8 mouse cellular contexts compared by ENCODE assay signal in genomic region chr8:107031577-107032090, GRCm38 (mm10). TPM values are rescaled to one million over a fixed set of nuclear protein-coding genes. Genes with fewer than 3 reads are reported as not detected.
A peak's percentile ranks its signal among the peaks of the same experiment; 100 is the strongest.
DNase-seq lines count a peak whose midpoint lies in the region; ATAC-seq lines count a peak whose summit lies in the region.
"Had no signal": no experiment of that assay in that cellular context is flagged by ENCODE, and none has a peak within 500 bp of the region (broad histone marks: within the 10 kb centered on the region; RNA-seq: fewer than 3 reads in every experiment).

No protein-coding gene starts in this region.

- peak overlapping the region; percentile 94 for H3K4me3 ChIP-seq in neural tube, embryonic 11.5 days (ENCODE audit: low read depth, low read length)
- peak overlapping the region; percentile 94 for H3K4me3 ChIP-seq in hindbrain, embryonic 12.5 days

- no peaks in the 10 kb centered on the region for H3K36me3 ChIP-seq in neural tube, embryonic 11.5 days (ENCODE audit: control insufficient read depth, insufficient read depth, low read length)
- H3K36me3 ChIP-seq in hindbrain, embryonic 12.5 days: peaks cover 2% of the 10 kb centered on the region; the same call in 1 of the 2 replicates

- peak; percentile 31; the same call in 1 of the 2 replicates for ATAC-seq in neural tube, embryonic 11.5 days (ENCODE audit: insufficient read depth, low FRiP score, low TSS enrichment)
- ATAC-seq in hindbrain, embryonic 12.5 days (ENCODE audit: low FRiP score): peak; percentile 58; the same call in 1 of the 2 replicates
- ATAC-seq in megakaryocyte progenitor cell, adult 5-6 weeks (replicated peaks; ENCODE audit: poor library complexity): 0 out of 2 replicates have a peak, but pooled peaks have one; percentile 1

- H3K27me3 ChIP-seq in neural tube, embryonic 11.5 days (ENCODE audit: control insufficient read depth, insufficient read depth, low read length): no peaks in the 10 kb centered on the region
- H3K27me3 ChIP-seq in hindbrain, embryonic 12.5 days: no peaks in the 10 kb centered on the region

- WGBS in neural tube, embryonic 11.5 days: under 1% methylated on average over 35 of the region's 40 CpGs
- WGBS in hindbrain, embryonic 12.5 days: under 1% methylated on average over 40 of the region's 40 CpGs

- peak overlapping the region; percentile 53 for H3K27ac ChIP-seq in neural tube, embryonic 11.5 days (ENCODE audit: low read depth, low read length)
- H3K27ac ChIP-seq in hindbrain, embryonic 12.5 days: peak overlapping the region; percentile 79

- no peaks in the 10 kb centered on the region for H3K9me3 ChIP-seq in neural tube, embryonic 11.5 days (ENCODE audit: control insufficient read depth, low read length)
- H3K9me3 ChIP-seq in hindbrain, embryonic 12.5 days (replicated peaks): no peaks in the 10 kb centered on the region

- peaks cover 8% of the 10 kb centered on the region for H3K4me1 ChIP-seq in neural tube, embryonic 11.5 days (ENCODE audit: control insufficient read depth, insufficient read depth, low read length)
- H3K4me1 ChIP-seq in hindbrain, embryonic 12.5 days: peaks cover 18% of the 10 kb centered on the region

- peak overlapping the region; percentile 94 for H3K9ac ChIP-seq in neural tube, embryonic 11.5 days (ENCODE audit: low read length)
- peak overlapping the region; percentile 96 for H3K9ac ChIP-seq in hindbrain, embryonic 12.5 days

- H3K4me2 ChIP-seq in neural tube, embryonic 11.5 days (ENCODE audit: low read depth): peak overlapping the region; percentile 78
- peak overlapping the region; percentile 76 for H3K4me2 ChIP-seq in hindbrain, embryonic 12.5 days (replicated peaks)

- no peak for DNase-seq in neural tube, embryonic 11.5 days (ENCODE audit: low spot score)
- no peak for DNase-seq in neural tube, embryonic 10.5 days (ENCODE audit: extremely low spot score, low spot score)
- peak; percentile 24 for DNase-seq in c-Kit-negative CD71-positive TER-119-positive erythroid progenitor cells, embryonic 14.5 days (ENCODE audit: low read depth, low spot score)
- DNase-seq in T-cell, adult 2 months (ENCODE audit: low spot score): no peak
- no peak for DNase-seq in cerebellum, postnatal 25 days

RNA-seq across cellular contexts. Expression of gene Vps4a, which starts 0.6 kb away (rescaled TPM):
- polyA plus RNA-seq in neural tube, embryonic 11.5 days (2014; fragmentation: Nextera tagmentation; extraction: Ambion mirVana): 100 and 105 TPM in 2 replicates
- 103 and 107 TPM in 2 replicates for polyA plus RNA-seq in hindbrain, embryonic 12.5 days (2016; fragmentation: Nextera tagmentation; extraction: Ambion mirVana)
- 26.4 and 27.4 TPM in 2 replicates for total RNA-seq in megakaryocyte progenitor cell, adult 5-6 weeks (2015)
- 34.3 and 34.5 TPM in 2 replicates for total RNA-seq in megakaryocyte progenitor cell, adult 5-6 weeks (2017)

RNA-seq across cellular contexts. Expression of gene Pdf, which starts 16.8 kb away (rescaled TPM):
- 43.5 and 44.8 TPM in 2 replicates for polyA plus RNA-seq in neural tube, embryonic 11.5 days (2014; fragmentation: Nextera tagmentation; extraction: Ambion mirVana)
- polyA plus RNA-seq in hindbrain, embryonic 12.5 days (2016; fragmentation: Nextera tagmentation; extraction: Ambion mirVana): 41.1 and 45.8 TPM in 2 replicates
- 40.1 and 48.6 TPM in 2 replicates for total RNA-seq in megakaryocyte progenitor cell, adult 5-6 weeks (2015)
- 35.3 and 46.3 TPM in 2 replicates for total RNA-seq in megakaryocyte progenitor cell, adult 5-6 weeks (2017)

RNA-seq across cellular contexts. Expression of gene Cog8, which starts 24.9 kb away (rescaled TPM):
- polyA plus RNA-seq in neural tube, embryonic 11.5 days (2014; fragmentation: Nextera tagmentation; extraction: Ambion mirVana): 42.4 and 42.8 TPM in 2 replicates
- polyA plus RNA-seq in hindbrain, embryonic 12.5 days (2016; fragmentation: Nextera tagmentation; extraction: Ambion mirVana): 43.6 and 47.5 TPM in 2 replicates
- total RNA-seq in megakaryocyte progenitor cell, adult 5-6 weeks (2015): 13.2 and 18.1 TPM in 2 replicates
- 22.8 and 25.6 TPM in 2 replicates for total RNA-seq in megakaryocyte progenitor cell, adult 5-6 weeks (2017)

RNA-seq across cellular contexts. Expression of gene Nip7, which starts 25.0 kb away (rescaled TPM):
- polyA plus RNA-seq in neural tube, embryonic 11.5 days (2014; fragmentation: Nextera tagmentation; extraction: Ambion mirVana): 86.1 and 88.8 TPM in 2 replicates
- 71.8 and 74.4 TPM in 2 replicates for polyA plus RNA-seq in hindbrain, embryonic 12.5 days (2016; fragmentation: Nextera tagmentation; extraction: Ambion mirVana)
- 53.2 and 67.0 TPM in 2 replicates for total RNA-seq in megakaryocyte progenitor cell, adult 5-6 weeks (2015)
- total RNA-seq in megakaryocyte progenitor cell, adult 5-6 weeks (2017): 39.3 and 42.1 TPM in 2 replicates

RNA-seq across cellular contexts. Expression of gene Tmed6, which starts 33.8 kb away (rescaled TPM):
- polyA plus RNA-seq in neural tube, embryonic 11.5 days (2014; fragmentation: Nextera tagmentation; extraction: Ambion mirVana): not detected in 2 replicates
- polyA plus RNA-seq in hindbrain, embryonic 12.5 days (2016; fragmentation: Nextera tagmentation; extraction: Ambion mirVana): not detected in 2 replicates
- total RNA-seq in megakaryocyte progenitor cell, adult 5-6 weeks (2015): not detected in 2 replicates
- total RNA-seq in megakaryocyte progenitor cell, adult 5-6 weeks (2017): not detected in 2 replicates
- total RNA-seq: hematopoietic stem cell, adult 5-6 weeks had no signal

Comparison
In these comparisons a context has a peak if more than half of its experiments do, and no peak if none do; other contexts are left out.
1. ATAC-seq: peak in every context shown above with its lines; median percentile 58 in hindbrain, embryonic 12.5 days; 31 in neural tube, embryonic 11.5 days; 1 in megakaryocyte progenitor cell, adult 5-6 weeks.